Mouse (Mus musculus): Measurements from ENCODE around the gene Mapk8.

- no peak for TF ChIP-seq CTCF (IDR thresholded peaks at IDR 0.05; ENCODE audit: low read depth)
- no peak for TF ChIP-seq EP300 (IDR thresholded peaks at IDR 0.05; ENCODE audit: low read depth)
Observed at GRCm38 (mm10) chr14:33374089-33374488, 72.9 kb downstream of the Mapk8 start.

All from liver, embryonic 14.5 days (tissue).